Mouse (Mus musculus) brain, adult 2 months (tissue): ENCODE results near the gene Rps6kb1.

Source experiments
- DNase-seq: peaks from one replicate; pipeline ENCODE4 v3.0.0; 2011; ENCODE audit warnings: low read depth, low spot score

Rps6kb1 gene

GRCm38 (mm10) chr11:86581250-86581753 is 36.7 kb upstream of the Rps6kb1 start:
- DNase-seq, result no peak

- DNase-seq, result no peak
Observed at GRCm38 (mm10) chr11:86580319-86581113, 35.9 kb upstream of the Rps6kb1 start.

DNA sequence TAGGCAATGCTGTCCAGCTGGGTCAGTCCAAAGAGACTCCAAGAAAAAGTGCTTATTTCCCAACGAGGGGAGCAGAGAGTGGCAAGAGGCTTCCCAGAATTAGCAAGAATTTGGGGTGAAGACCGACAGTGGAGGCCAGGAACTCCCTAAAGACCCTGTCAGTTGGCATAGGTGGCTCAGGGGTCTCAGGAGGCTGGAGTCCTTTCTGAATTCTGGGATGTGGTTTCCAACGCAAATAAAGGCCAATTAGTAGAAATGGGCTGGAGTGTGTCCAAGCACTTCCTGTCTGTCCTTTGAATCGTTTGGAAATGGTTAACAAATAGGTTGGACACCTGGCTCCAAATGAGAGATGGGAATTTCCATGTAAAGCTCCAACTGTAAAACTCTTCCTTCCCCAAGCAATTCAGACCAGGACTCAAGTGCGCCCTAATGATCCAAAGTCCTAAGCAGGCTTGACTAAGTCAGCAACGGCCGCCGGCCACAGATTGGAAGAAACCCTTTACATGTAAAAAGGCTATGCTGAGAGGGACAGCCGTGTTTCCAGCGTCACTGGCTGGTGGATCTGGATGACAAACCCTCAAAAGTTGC is 35.2 kb upstream of the Rps6kb1 start:
- DNase-seq, result no peak

DNA sequence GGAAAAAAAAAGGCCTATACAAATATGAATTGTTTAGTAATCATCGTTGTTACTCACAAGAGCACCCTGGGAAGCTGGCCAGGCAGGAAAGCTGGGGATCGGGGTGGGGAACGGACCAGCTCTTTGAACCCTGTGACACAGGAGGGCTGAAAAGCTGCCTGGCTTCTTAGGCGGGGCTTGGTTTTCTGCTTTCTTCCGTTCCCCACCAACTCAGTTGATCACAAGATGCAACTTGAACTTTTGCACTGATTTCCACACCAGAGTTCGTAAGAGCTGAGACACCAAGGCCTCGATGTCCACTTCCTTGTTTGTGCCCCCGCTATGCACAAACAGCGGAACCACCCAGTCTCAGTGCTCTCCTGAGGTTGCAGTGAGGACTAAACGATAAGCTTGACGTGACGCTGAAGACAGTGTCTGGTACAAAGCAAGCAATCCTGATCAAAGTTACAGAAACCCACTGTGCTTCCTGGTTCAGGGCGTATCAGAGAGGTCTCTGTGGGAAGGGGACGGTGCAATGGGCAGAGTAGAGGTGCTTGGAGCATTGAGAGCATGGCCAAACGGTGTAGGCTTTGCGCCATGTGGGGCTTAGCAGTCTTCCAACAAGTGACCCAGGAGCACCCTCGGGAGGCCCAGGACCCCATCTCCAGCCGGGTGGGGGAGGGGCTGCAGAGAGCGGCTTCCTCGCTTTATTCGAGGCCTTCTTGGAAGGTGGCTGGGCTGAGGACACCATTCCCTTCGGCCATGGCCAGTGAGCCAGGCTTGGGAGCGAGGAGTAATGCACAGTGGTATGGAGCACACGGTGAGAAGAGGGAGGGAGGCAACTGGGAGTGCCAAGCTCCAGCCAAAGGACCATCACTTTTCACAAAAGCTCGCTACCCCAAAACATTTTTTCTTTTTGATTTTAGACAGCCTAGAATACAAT is 34.5 kb upstream of the Rps6kb1 start:
- peak; percentile 45 for DNase-seq

DNA sequence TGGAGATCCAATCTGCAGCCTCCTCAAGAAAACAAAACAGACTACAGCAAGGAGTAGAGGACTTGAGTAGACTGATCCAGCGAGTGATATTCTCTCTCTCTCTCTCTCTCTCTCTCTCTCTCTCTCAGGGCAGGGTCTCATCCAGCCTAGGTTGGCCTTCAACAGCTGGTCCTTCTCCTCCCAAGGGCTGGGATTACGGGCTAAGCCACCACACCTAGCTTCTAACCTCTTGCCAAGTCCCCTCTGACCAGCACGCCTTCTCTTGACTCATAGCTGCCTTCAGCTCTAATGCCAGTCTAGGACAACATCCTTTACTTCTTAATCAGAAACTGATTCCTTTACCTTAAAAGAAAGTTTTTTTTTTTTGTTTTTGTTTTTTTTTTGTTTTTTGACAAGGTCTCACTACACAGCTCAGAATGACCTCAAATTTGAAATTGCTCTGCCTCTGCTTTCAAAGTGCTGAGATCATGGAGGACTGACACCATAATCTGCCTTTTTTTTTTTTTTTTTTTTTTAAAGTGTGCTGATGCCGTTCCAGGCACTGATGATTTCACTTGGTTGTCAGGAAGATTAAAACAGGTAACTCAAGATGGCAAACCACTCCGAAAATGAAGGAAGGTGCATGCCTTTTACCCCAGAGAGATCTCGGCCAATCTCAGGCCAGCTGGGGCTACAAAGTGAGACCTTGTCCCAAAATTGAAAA is 33.7 kb upstream of the Rps6kb1 start:
- DNase-seq, result no peak

DNA sequence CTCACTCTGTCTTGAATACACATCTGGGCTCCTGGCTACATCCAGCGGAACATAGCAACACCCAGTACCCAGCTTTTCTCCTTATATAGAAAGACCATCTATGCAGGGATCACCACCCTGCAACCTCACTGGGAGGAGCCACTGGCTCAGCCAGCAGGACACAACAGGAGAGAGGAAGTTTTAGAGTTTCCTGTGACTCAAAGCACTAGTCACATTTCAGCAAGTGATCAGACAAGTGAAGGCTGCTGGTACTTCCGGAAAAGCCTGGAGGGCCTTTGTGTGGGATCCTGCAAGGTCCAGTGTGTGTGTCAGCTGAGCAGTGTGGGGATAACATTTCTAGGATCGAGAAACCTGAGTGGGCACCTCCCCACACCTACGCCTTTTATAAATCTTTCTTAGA is 32.6 kb upstream of the Rps6kb1 start:
- peak; percentile 37 for DNase-seq

DNA sequence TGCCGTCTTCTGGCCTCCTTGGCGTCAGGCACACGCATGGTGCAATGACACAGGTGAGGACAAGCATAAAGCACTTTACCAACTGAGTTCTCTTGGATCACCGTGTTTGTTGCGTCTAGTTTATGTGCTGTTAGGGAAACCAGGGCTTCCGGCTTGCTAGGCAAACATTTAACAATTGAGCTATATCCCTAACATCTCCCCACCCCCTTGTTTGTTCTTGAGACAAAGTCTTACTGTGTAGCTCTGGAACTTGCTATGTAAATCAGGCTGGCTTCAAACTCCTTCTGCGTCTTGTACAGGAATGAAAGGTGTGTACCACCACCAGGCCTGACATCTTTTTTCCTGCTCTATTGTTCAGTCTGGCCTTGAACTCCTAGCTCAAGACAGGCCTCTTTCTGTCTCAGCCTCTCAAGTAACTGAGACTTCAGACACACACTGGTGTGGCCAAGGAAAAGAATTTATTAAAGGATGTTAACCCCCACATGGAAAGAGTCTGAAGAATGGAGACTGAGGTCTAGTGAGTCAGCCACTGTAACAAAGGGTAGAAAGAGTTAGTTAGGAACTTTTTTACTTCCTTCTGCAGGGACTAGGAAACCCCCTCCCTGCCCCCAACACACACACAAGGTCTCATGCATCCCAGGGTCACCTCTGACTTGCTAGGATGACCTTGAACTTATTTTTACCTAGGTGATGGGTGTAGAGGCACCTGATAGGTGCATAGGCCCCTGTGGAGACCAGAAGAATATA is 31.2 kb upstream of the Rps6kb1 start:
- DNase-seq, result no peak

- no peak for DNase-seq
Observed at GRCm38 (mm10) chr11:86574408-86574807, 29.8 kb upstream of the Rps6kb1 start.

DNA sequence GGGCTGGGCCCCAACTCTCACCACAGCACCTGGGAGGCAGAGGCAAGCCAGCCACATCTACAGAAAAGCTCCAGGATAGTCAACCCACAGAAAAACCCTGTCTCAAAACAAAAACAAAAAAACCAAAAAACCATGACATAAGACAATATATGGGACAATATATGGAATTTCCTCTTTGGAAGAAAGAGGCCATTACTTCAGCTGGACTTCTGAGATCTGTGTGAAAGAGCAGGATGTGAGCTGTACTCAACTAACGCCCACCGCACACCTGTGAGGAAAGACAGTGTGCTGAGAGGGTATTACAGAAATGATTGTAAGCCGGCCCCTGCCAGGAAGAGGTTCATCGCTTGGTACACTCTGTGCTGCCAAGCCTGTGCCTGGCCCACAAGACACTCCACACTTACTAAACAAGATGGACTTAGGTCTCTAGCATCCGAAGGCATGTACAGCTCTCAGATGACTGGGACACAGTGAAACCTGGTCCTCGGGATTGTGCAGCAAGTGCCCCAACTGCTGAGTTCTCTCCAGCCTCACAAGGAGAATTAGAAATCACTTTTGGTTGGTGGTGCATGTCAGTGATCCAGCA is 29.1 kb upstream of the Rps6kb1 start:
- no peak for DNase-seq

DNA sequence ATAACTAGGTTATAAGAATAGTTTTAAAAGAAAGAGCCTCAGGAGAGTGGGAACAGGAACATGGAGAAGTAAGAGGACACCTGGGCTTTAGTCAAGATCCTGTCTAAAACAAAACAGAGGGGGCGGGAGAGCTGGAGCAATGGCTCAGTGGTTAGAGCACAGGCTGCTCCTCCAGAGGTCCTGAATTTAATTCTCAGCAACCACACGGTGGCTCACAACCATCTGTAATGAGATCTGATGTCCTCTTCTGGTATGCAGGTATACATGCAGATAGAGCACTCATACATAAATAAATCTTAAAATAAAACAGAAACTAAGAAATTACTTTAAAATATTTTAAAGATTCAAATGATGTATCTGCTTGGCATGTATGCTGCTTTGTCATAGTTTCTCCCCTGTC is 28.0 kb upstream of the Rps6kb1 start:
- no peak for DNase-seq

- no peak for DNase-seq
Observed at GRCm38 (mm10) chr11:86571871-86572270, 27.3 kb upstream of the Rps6kb1 start.

- peak; percentile 31 for DNase-seq
Observed at GRCm38 (mm10) chr11:86571047-86571855, 26.6 kb upstream of the Rps6kb1 start.

- DNase-seq, result no peak
Observed at GRCm38 (mm10) chr11:86570261-86570746, 25.7 kb upstream of the Rps6kb1 start.

- DNase-seq, result peak; percentile 59
Observed at GRCm38 (mm10) chr11:86568425-86568824, 23.8 kb upstream of the Rps6kb1 start.

DNA sequence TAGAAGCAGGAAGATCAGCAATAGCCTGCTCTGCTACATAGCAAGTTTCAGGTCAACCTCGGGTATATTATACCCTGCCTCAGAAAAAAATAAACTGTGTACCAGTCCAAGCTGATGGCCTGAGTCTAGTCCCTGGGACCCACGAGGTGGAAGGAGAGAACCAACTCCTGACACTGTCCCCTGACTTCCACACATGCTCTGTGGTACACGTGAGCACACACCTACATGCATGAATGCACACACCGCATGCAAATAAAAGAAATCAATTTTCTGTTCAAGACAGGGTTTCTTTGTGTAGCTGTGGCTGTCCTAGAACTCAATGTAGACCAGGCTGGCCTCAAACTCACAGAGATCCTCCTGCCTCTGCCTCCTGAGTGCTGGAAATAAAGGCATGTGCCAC is 13.7 kb upstream of the Rps6kb1 start:
- DNase-seq, result no peak

GRCm38 (mm10) chr11:86553525-86553924 is 8.9 kb upstream of the Rps6kb1 start:
- no peak for DNase-seq

DNA sequence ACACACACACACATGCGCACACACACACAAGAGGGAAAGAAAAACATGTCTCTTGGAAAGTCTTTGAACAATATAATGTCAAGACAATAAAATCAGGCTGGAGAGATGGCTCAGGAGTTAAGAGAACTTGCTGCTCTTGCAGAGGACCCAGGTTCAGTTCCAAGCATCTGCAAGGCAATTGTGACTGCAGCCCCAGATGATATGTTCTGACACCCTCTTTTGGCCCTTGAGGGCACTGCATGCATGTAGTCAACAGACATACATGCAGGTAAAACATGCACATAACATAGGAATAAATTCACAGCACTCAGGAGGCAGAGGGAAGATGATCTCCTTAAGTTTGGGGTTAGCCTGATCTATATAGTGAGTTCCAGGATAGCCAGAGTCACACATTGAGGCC is 2.8 kb upstream of the Rps6kb1 start:
- no peak for DNase-seq

DNA sequence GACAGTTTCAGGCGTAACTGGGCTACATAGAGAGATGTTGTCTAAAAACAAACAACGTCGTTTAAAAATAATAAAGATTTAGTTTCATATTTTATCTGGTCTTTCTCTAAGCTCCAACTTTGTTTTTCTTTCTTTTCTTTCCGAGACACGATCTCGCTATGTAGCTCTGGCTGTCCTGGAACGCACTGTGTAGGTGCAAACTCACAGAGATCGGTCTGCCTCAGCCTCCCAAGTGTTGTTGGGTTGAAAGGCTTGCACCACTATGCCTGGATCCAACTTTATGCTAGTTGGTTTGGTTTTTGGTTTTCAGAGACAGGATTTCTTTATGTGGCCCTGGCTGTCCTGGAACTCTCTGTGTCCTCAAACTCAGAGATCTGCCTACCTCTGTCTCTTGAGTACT is 951 bp upstream of the Rps6kb1 start:
- DNase-seq, result no peak

DNA sequence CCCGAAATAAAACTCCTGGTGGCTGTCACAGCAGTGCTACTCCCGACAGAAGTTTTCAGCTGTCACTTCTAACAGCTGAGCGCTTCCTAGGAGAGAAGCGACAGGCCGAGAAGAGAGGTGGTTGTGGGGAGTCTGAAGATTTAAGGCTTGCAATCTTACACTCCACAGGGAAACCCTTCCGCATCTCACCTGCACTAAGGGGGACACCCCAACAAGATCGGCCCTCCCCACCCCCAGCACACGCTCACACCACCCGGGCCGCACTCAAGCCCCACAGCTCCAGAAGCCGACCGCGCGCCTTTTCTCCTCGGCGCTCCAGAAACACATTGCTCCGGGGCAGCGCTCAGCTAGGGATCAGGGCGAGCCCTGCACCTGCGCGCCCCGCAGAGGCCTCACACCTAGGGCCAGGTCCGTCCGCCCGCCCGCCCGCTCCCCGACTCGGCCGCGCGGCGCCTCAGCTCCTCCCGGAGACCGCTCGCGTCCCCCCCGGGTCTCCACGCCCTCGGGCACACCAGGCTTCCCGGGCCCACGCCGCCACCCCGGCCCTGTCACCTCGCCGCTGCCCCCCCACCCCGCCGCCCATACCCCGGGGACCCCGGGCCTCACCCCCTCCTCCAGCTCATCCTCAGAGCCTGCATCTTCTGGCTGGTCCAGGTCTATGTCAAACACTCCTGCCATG is 506 bp downstream of the Rps6kb1 start:
- DNase-seq, result peak; percentile 31
